Mouse (Mus musculus) megakaryocyte, embryonic 14.5 days (primary cell): Measurements from ENCODE around the gene Sorbs2. TPM values are rescaled to one million over a fixed set of nuclear protein-coding genes. Genes with fewer than 3 reads are reported as not detected.

Source experiments
- H3K27me3 ChIP-seq: replicated peaks from 2 replicates; pipeline ENCODE3; 2012; ENCODE audit warnings: inconsistent platforms
- H3K36me3 ChIP-seq: replicated peaks from 2 replicates; pipeline ENCODE3; 2012; ENCODE audit warnings: low read length, inconsistent platforms, mixed read lengths
- H3K4me1 ChIP-seq: 2 replicates; pipeline ENCODE4 v1.6.1; 2012; ENCODE audit warnings: inconsistent platforms
- H3K4me3 ChIP-seq: replicated peaks from 2 replicates; pipeline ENCODE3; 2012; ENCODE audit warnings: moderate library complexity, mild to moderate bottlenecking, inconsistent platforms
- H3K9me3 ChIP-seq: 2 replicates; pipeline ENCODE4 v1.6.1; 2012; ENCODE audit warnings: inconsistent platforms
- FLI1 ChIP-seq: IDR thresholded peaks from 2 replicates; pipeline ENCODE4 v1.6.1; 2012; ENCODE audit warnings: low read length, inconsistent platforms, mixed read lengths
- GATA1 ChIP-seq: IDR thresholded peaks from 3 replicates; pipeline ENCODE4 v1.6.1; 2012; ENCODE audit warnings: mixed read lengths, low read length, inconsistent platforms, borderline replicate concordance
- polyA plus RNA-seq: library from polyadenylated mRNA; stranded (reverse); fragments of >175 nt; gene quantifications from 2 replicates; pipeline ENCODE4 v1.2.3, GENCODE M21; 2012; ENCODE audit warnings: low replicate concordance; ENCODE audit not compliant: insufficient read depth

Gene Sorbs2
- polyA plus RNA-seq, 1 experiment = not detected

- no peaks in the 10 kb centered on the region for H3K36me3 ChIP-seq
- TF ChIP-seq GATA1 = no peak
- TF ChIP-seq FLI1 = no peak
- H3K27me3 ChIP-seq = no peaks in the 10 kb centered on the region
- H3K4me3 ChIP-seq = no peak overlapping the region
- no peaks in the 10 kb centered on the region for H3K4me1 ChIP-seq
- peaks cover 6% of the 10 kb centered on the region for H3K9me3 ChIP-seq
These were observed 88.4 kb downstream of the Sorbs2 start for GRCm38 (mm10) chr8:45595983-45596382.

- TF ChIP-seq GATA1 (no peak), FLI1 (no peak)
- peaks cover 6% of the 10 kb centered on the region for H3K9me3 ChIP-seq
- no peak overlapping the region for H3K4me3 ChIP-seq
- H3K4me1 ChIP-seq = no peaks in the 10 kb centered on the region
- no peaks in the 10 kb centered on the region for H3K27me3 ChIP-seq
- no peaks in the 10 kb centered on the region for H3K36me3 ChIP-seq
These were observed 89.0 kb downstream of the Sorbs2 start for GRCm38 (mm10) chr8:45596591-45596990.

- Histone ChIP-seq H3K36me3 (no peaks in the 10 kb centered on the region), H3K4me1 (no peaks in the 10 kb centered on the region), H3K4me3 (no peak overlapping the region), H3K9me3 (peaks cover 11% of the 10 kb centered on the region), H3K27me3 (no peaks in the 10 kb centered on the region)
- TF ChIP-seq GATA1 (no peak), FLI1 (no peak)
These were observed 90.2 kb downstream of the Sorbs2 start for GRCm38 (mm10) chr8:45597631-45598420.

- no peak for TF ChIP-seq FLI1
- no peak for TF ChIP-seq GATA1
- H3K9me3 ChIP-seq = peaks cover 13% of the 10 kb centered on the region
- no peak overlapping the region for H3K4me3 ChIP-seq
- H3K27me3 ChIP-seq = no peaks in the 10 kb centered on the region
- no peaks in the 10 kb centered on the region for H3K4me1 ChIP-seq
- H3K36me3 ChIP-seq = no peaks in the 10 kb centered on the region
These were observed 91.3 kb downstream of the Sorbs2 start for GRCm38 (mm10) chr8:45598883-45599282.

GRCm38 (mm10) chr8:45602019-45602418, 94.4 kb downstream of the Sorbs2 start:
- no peak for TF ChIP-seq FLI1
- TF ChIP-seq GATA1 = no peak
- Histone ChIP-seq H3K4me3 (no peak overlapping the region), H3K36me3 (no peaks in the 10 kb centered on the region), H3K4me1 (no peaks in the 10 kb centered on the region), H3K27me3 (no peaks in the 10 kb centered on the region), H3K9me3 (peaks cover 12% of the 10 kb centered on the region)

- Histone ChIP-seq H3K4me1 (no peaks in the 10 kb centered on the region), H3K4me3 (no peak overlapping the region), H3K27me3 (no peaks in the 10 kb centered on the region), H3K9me3 (peaks cover 8% of the 10 kb centered on the region; the same call in 1 of the 2 replicates), H3K36me3 (no peaks in the 10 kb centered on the region)
- no peak for TF ChIP-seq FLI1
- no peak for TF ChIP-seq GATA1
These were observed 97.8 kb downstream of the Sorbs2 start for GRCm38 (mm10) chr8:45605419-45605818.

- Histone ChIP-seq H3K27me3 (no peaks in the 10 kb centered on the region), H3K4me1 (no peaks in the 10 kb centered on the region), H3K36me3 (no peaks in the 10 kb centered on the region), H3K4me3 (no peak overlapping the region), H3K9me3 (peaks cover 12% of the 10 kb centered on the region; the same call in 1 of the 2 replicates)
- TF ChIP-seq GATA1 (no peak), FLI1 (no peak)
These were observed 99.4 kb downstream of the Sorbs2 start for GRCm38 (mm10) chr8:45607012-45607411.

- Histone ChIP-seq H3K36me3 (no peaks in the 10 kb centered on the region), H3K27me3 (no peaks in the 10 kb centered on the region), H3K4me3 (no peak overlapping the region), H3K4me1 (no peaks in the 10 kb centered on the region), H3K9me3 (0 out of 2 replicates have a peak, but pooled peaks cover 7% of the 10 kb centered on the region)
- no peak for TF ChIP-seq GATA1
- TF ChIP-seq FLI1 = no peak
These were observed 100.8 kb downstream of the Sorbs2 start for GRCm38 (mm10) chr8:45608413-45608812.

GRCm38 (mm10) chr8:45610426-45611215, 103.0 kb downstream of the Sorbs2 start:
- no peak overlapping the region for H3K4me3 ChIP-seq
- H3K36me3 ChIP-seq = no peaks in the 10 kb centered on the region
- 0 out of 2 replicates have a peak, but pooled peaks cover 6% of the 10 kb centered on the region for H3K9me3 ChIP-seq
- no peaks in the 10 kb centered on the region for H3K4me1 ChIP-seq
- TF ChIP-seq FLI1 (no peak), GATA1 (no peak)
- no peaks in the 10 kb centered on the region for H3K27me3 ChIP-seq

- no peak overlapping the region for H3K4me3 ChIP-seq
- H3K4me1 ChIP-seq = no peaks in the 10 kb centered on the region
- TF ChIP-seq GATA1 = no peak
- TF ChIP-seq FLI1 = no peak
- H3K27me3 ChIP-seq = no peaks in the 10 kb centered on the region
- no peaks in the 10 kb centered on the region for H3K36me3 ChIP-seq
- H3K9me3 ChIP-seq = 0 out of 2 replicates have a peak, but pooled peaks cover 6% of the 10 kb centered on the region
These were observed 103.7 kb downstream of the Sorbs2 start for GRCm38 (mm10) chr8:45611320-45611719.
